Mouse (Mus musculus) midbrain, postnatal 0 days (tissue): Measurements from ENCODE around the gene Wee2. TPM values are rescaled to one million over a fixed set of nuclear protein-coding genes. Genes with fewer than 3 reads are reported as not detected.

ENCODE experiments used
- ATAC-seq: fragments of 200-750 bp; cut with Nextera tagmentation; 2 replicates; pipeline ENCODE4 v1.8.0; 2017; ENCODE audit warnings: moderate number of reproducible peaks, mild to moderate bottlenecking, moderate TSS enrichment, moderate library complexity; ENCODE audit not compliant: low FRiP score
- DNase-seq: peaks from one replicate; pipeline ENCODE4 v3.0.0-alpha.2; 2015; ENCODE audit warnings: low spot score
- H3K27ac ChIP-seq: fragments of 300-500 bp; sonication (generic); 2 replicates; pipeline ENCODE4 v1.5.1; 2014; ENCODE audit warnings: low read depth, mild to moderate bottlenecking, low read length, mixed read lengths
- H3K27me3 ChIP-seq: fragments of 300-500 bp; sonication (generic); 2 replicates; pipeline ENCODE4 v1.6.1; 2014; ENCODE audit warnings: low read length, control low read depth, mixed read lengths; ENCODE audit not compliant: insufficient read depth
- H3K36me3 ChIP-seq: fragments of 300-500 bp; sonication (generic); 2 replicates; pipeline ENCODE4 v1.6.1; 2014; ENCODE audit warnings: low read length, control low read depth, mixed read lengths; ENCODE audit not compliant: insufficient read depth
- H3K4me1 ChIP-seq: fragments of 300-500 bp; sonication (generic); 2 replicates; pipeline ENCODE4 v1.6.1; 2014; ENCODE audit warnings: mild to moderate bottlenecking, control low read depth, antibody characterized with exemption, low read length, mixed read lengths; ENCODE audit not compliant: insufficient read depth
- H3K4me2 ChIP-seq: fragments of 300-500 bp; sonication (generic); 2 replicates; pipeline ENCODE4 v1.6.1; 2014; ENCODE audit warnings: low read depth, mild to moderate bottlenecking, low read length, mixed read lengths; ENCODE audit not compliant: poor library complexity, severe bottlenecking
- H3K4me3 ChIP-seq: fragments of 300-500 bp; sonication (generic); 2 replicates; pipeline ENCODE4 v1.5.1; 2014; ENCODE audit warnings: low read depth, mild to moderate bottlenecking, low read length, moderate library complexity
- H3K9ac ChIP-seq: fragments of 300-500 bp; sonication (generic); replicated peaks from 2 replicates; pipeline ENCODE4 v1.6.1; 2014; ENCODE audit warnings: mild to moderate bottlenecking, low read length, moderate library complexity, mixed read lengths; ENCODE audit not compliant: poor library complexity, severe bottlenecking
- H3K9me3 ChIP-seq: fragments of 300-500 bp; sonication (generic); 2 replicates; pipeline ENCODE4 v1.6.1; 2016; ENCODE audit warnings: low read length, control low read depth
- CTCF ChIP-seq: IDR thresholded peaks from 2 replicates; pipeline ENCODE4 v1.5.1; 2016; ENCODE audit warnings: antibody characterized with exemption, mild to moderate bottlenecking
- WGBS: fragments of 180-500 bp; shearing (Covaris S2); extraction: QIAGEN DNeasy Blood & Tissue Kit; methylation state at CpG from one replicate; pipeline ENCODE4 v1.1.7; 2014; 5-methylcytosine and 5-hydroxymethylcytosine counted together
- polyA plus RNA-seq: library from polyadenylated mRNA; unstranded; fragments of >200 nt; fragmentation: Nextera tagmentation; extraction: Ambion mirVana; gene quantifications from 2 replicates; pipeline ENCODE4 v1.2.1, GENCODE M21; 2015
- total RNA-seq: library from RNA; depleted of rRNA; stranded (reverse); fragments of >200 nt; gene quantifications from 2 replicates; pipeline ENCODE4 v1.2.3, GENCODE M21; 2014

The Wee2 gene
- total and polyA plus RNA-seq, 2 experiments from 2014 or later: 0.14 to 0.16 TPM

DNA sequence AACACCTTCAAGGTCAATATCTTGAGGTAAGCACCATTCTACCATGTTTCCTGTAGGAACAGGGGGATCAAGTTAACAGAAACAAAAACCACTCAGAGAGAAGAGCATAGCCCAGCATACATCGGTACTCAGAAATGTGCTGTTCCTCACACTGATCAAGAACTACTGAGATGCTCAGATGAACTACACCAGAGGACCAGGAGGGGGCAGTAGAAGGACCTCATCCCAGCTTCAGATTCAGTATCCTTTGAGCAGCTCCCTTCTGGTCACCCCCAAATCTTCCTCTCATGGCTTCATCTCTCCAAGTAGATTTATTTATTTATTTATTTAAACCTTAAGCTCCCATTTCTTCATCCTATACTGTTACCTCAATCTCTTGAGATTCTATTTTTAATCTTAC is 15.1 kb upstream of the Wee2 start:
- Histone ChIP-seq H3K27me3 (no peaks in the 10 kb centered on the region), H3K36me3 (peaks cover 5% of the 10 kb centered on the region; the same call in 1 of the 2 replicates), H3K4me1 (no peaks in the 10 kb centered on the region), H3K4me3 (no peak overlapping the region), H3K27ac (no peak overlapping the region), H3K9me3 (no peaks in the 10 kb centered on the region), H3K4me2 (no peak overlapping the region), H3K9ac (no peak overlapping the region)
- DNase-seq (peak; percentile 40), ATAC-seq (no peak)
- WGBS: 71% methylated on average over 1 of the region's 1 CpGs
- peak; percentile 64 for TF ChIP-seq CTCF

DNA sequence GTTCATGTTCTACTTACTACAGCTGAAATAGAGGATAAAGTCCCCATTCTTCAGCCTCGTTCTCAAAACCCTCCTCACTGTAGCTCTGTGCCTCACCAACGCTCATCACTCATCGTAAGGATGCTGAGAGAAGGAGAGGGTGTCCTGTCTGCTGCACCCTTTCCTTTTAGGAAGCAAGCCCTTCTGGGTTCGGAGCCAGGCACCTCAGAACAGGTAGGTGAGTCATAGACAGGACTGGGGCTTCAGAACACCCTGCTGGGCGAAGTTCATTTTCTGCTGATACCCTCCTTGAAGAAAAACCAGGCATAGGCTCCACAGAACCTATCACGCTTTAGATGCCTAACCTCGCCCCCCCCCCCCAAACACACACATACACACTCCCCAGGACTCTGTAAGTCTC is 11.4 kb upstream of the Wee2 start:
- TF ChIP-seq CTCF: no peak
- no peak overlapping the region for H3K4me3 ChIP-seq
- H3K4me2 ChIP-seq: no peak overlapping the region
- no peaks in the 10 kb centered on the region for H3K36me3 ChIP-seq
- no peak overlapping the region for H3K27ac ChIP-seq
- H3K4me1 ChIP-seq: no peaks in the 10 kb centered on the region
- H3K9me3 ChIP-seq: no peaks in the 10 kb centered on the region
- DNase-seq: no peak
- no peaks in the 10 kb centered on the region for H3K27me3 ChIP-seq
- WGBS: 92% methylated on average over 7 of the region's 7 CpGs
- no peak for ATAC-seq
- H3K9ac ChIP-seq: no peak overlapping the region

DNA sequence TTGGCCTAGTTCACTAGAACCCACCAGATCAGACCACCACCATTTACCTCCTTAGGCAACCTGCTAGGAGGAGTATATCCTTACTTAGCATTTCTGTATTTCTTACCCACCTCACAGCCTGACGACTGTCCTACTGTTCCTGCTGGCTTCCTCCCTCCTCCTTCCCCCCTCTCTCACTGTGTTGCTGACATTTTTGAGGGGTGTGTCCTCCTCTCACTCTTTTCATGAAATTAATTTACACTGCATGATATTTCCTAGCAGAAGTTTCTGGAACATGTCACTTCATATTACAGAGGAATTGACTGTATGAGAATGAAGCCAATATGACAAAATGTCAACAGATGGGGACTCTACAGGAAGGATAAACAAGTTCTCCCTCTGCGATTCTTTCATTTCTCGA is 10.2 kb upstream of the Wee2 start:
- Histone ChIP-seq H3K9me3 (no peaks in the 10 kb centered on the region), H3K9ac (no peak overlapping the region), H3K36me3 (no peaks in the 10 kb centered on the region), H3K4me3 (no peak overlapping the region), H3K4me2 (no peak overlapping the region), H3K27ac (no peak overlapping the region), H3K4me1 (no peaks in the 10 kb centered on the region), H3K27me3 (no peaks in the 10 kb centered on the region)
- DNase-seq (peak; percentile 50), ATAC-seq (no peak)
- WGBS: 66% methylated on average over 3 of the region's 3 CpGs
- TF ChIP-seq CTCF: no peak

DNA sequence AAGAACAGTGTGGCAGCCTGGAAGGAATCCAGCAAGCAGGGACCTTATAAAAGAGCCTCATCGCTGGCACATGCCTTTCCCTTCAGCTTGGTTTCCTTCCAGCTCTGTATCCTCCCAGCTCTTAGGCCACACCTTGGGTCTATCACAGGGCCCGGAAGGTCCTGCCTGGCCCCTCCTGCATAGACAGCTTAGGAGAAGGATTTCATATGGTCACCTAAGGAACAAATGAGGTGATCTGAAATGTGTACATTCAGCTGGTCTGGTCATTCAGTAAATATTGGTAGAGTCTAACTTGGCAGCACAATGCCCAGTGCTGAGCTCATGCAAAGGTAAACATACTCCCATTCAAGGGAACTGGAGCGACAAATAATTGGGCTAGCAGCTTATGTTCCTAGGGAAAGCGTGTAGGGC is 9.4 kb upstream of the Wee2 start:
- DNase-seq: peak; percentile 36
- WGBS: 60% methylated on average over 4 of the region's 4 CpGs
- no peaks in the 10 kb centered on the region for H3K36me3 ChIP-seq
- H3K9ac ChIP-seq: no peak overlapping the region
- H3K27me3 ChIP-seq: no peaks in the 10 kb centered on the region
- no peak overlapping the region for H3K4me2 ChIP-seq
- no peaks in the 10 kb centered on the region for H3K9me3 ChIP-seq
- TF ChIP-seq CTCF: no peak
- H3K27ac ChIP-seq: no peak overlapping the region
- no peak for ATAC-seq
- 0 out of 2 replicates have a peak, but pooled peaks cover 2% of the 10 kb centered on the region for H3K4me1 ChIP-seq
- no peak overlapping the region for H3K4me3 ChIP-seq

GRCm38 (mm10) chr6:40430251-40430650 is 8.6 kb upstream of the Wee2 start:
- Histone ChIP-seq H3K27ac (no peak overlapping the region), H3K27me3 (no peaks in the 10 kb centered on the region), H3K36me3 (no peaks in the 10 kb centered on the region), H3K4me3 (no peak overlapping the region), H3K4me2 (no peak overlapping the region), H3K4me1 (0 out of 2 replicates have a peak, but pooled peaks cover 2% of the 10 kb centered on the region), H3K9ac (no peak overlapping the region), H3K9me3 (no peaks in the 10 kb centered on the region)
- 93% methylated on average over 3 of the region's 3 CpGs for WGBS
- DNase-seq (no peak), ATAC-seq (no peak)
- TF ChIP-seq CTCF: no peak

DNA sequence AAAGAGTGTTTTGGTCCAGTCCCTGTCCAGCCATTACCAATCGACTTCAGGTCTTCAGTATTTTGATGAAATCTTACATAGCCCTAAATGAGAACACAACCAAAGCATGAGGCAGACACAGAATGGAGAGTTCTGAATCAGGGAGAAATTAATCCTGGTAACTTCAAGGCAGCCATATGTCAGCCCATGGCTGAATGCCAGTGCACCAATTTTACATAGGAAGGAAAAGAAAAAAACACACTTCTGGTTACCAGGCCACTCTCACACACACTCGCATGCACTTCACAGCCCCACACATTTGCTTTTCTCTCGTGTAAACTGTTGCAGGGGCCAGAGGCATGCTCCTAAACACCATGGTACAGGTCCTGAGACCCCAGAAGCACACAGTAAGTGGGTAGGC is 8.0 kb upstream of the Wee2 start:
- no peak overlapping the region for H3K4me2 ChIP-seq

More for the DNA sequence above, 8.0 kb upstream of the Wee2 start:
- Histone ChIP-seq H3K27me3 (no peaks in the 10 kb centered on the region), H3K9me3 (no peaks in the 10 kb centered on the region), H3K36me3 (no peaks in the 10 kb centered on the region), H3K9ac (no peak overlapping the region), H3K4me3 (no peak overlapping the region), H3K27ac (no peak overlapping the region), H3K4me1 (0 out of 2 replicates have a peak, but pooled peaks cover 2% of the 10 kb centered on the region)
- no peak for TF ChIP-seq CTCF
- WGBS: 77% methylated on average over 3 of the region's 3 CpGs
- no peak for ATAC-seq
- no peak for DNase-seq
